Mouse (Mus musculus) heart, postnatal 0 days (tissue): ENCODE measurements around the gene Ilf2.

Experiments used
- CTCF ChIP-seq: IDR thresholded peaks from 2 replicates; pipeline ENCODE4 v1.5.1; 2016; ENCODE audit warnings: antibody characterized with exemption, control low read depth, low read depth
- EP300 ChIP-seq: IDR thresholded peaks from 2 replicates; pipeline ENCODE4 v1.6.1; 2016; ENCODE audit warnings: antibody characterized with exemption, low read depth

DNA sequence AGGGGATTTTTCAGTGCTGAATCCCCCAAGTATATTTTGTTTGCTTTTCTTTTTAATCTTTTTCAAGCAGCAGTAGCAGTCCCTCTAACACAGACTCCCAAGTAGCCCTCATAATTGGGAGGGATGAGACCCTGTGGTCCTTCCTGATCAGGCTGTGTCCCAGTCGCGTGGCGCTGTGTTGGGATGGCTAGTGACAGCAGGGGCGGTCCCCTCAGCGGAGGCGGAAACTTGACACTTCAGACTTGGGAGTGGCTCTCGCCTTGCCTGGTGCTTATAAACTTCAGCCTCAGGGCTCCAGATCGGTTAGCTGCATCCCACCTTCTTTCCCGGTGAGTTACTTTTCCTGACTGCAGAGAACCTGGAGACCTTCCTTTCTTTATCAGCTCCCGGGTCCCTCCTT, 38.8 kb downstream of the Ilf2 start:
- TF ChIP-seq CTCF (no peak), EP300 (no peak)
